Mouse (Mus musculus) 3T3-L1 (cell line): ENCODE measurements around the gene Timm17b.
"Not testable (repeated sequence)": the region's sequence is repeated elsewhere in the genome, so short reads cannot be mapped to it uniquely, and the experiment has no call there.

Experiments used
- DNase-seq: peaks from one replicate; pipeline ENCODE4 v3.0.0-alpha.2; 2015; ENCODE audit warnings: low read depth, low spot score

Gene Timm17b

DNA sequence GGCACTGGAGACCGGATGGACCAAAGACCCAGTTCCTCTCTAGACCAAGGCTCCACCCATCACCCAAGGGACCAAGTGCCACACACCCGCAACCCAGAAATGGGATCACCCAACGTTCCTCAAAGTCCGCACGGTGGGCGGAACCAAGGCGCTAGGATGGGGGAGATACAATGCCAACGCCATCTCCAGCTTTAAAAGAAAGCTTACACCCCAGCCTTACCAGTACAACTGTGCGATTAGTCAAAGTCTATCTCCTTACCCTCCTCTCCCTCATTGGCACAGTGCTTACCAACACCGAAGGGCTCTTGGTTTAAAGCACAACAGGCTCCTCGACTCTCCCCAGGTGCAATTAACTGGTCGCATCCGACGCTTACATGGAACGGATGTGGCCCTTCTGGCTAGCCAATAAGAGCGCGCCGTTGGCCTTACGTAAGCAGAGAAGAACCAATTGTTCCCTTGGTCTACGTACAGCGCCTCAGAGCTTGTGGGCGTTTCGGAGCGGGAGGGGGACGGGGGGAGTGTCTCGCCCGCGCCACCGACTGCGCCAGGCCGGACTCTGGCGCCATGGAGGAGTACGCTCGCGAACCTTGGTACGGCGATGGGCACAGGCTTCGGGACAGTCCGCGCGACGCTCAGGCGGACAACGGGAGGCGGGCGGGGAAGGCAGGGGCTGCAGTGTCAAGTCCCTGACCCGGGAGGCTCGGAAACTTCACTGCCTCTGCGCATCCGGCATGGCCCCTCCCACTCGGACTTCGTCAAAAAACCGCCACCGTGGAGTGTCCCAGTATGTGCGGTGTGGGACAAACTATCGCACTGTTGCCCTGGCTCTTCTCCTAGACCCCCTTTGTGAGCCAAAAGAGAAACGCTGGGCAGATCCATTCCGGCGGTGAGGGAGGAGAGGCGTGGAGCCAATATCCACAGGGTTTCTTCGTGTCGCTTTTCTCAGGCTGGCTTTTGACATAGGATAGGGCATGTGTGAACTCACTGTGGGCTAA, at the start of gene Timm17b, which contains the start of gene Pqbp1:
Gene Timm17b, plus strand, starts transcription at position 478 of the 995 bp plus-strand sequence.
Gene Pqbp1, minus strand, starts transcription at position 390 of the 995 bp plus-strand sequence.
- DNase-seq: peak; percentile 96

DNA sequence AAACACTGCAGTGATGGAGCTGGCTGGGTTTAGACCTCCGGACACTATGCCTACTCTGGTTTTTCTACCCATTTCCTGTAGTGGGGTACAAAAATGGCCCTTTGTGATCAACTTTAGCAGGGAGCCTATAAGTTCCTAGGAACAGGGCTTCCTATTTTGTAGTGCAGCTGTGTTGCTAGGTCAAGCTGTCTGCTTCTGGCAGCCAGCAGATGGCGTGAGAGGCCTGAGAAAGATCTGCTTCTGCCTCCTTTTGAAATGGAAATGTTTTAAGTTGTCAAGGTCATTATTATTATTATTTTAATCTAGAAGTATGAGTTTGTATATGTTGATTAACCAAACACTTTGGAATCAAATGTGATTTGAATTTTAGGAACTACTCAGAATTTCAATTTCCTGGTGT, 44.6 kb upstream of the Timm17b start:
- peak; percentile 56 for DNase-seq

DNA sequence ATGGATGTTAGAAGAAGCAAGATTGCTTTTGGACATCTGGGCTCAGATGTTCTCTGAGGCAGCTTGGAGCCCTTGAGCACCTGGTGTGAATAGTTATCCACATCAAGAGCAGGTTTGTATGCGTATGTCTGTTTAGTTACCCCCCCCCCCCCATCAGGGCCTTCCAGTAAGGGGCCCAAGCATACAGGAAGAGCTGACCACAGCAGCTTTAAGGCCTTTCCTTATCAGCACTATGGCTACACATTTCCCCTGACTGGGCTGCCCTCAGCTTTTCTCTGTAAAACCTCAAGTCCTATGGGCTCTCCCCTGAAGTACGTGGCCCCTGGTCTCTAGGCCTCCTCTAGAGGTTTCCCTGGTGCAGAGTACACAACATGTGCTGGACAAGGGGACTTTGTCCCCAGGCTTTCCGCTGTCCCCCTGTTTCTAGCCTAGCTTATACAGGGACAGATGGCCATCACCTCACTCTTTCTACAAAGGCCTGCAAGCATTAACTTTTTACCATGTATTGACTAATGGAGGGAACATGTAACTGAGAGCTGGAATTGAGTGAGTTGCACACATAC, 39.9 kb upstream of the Timm17b start:
- DNase-seq: no peak

DNA sequence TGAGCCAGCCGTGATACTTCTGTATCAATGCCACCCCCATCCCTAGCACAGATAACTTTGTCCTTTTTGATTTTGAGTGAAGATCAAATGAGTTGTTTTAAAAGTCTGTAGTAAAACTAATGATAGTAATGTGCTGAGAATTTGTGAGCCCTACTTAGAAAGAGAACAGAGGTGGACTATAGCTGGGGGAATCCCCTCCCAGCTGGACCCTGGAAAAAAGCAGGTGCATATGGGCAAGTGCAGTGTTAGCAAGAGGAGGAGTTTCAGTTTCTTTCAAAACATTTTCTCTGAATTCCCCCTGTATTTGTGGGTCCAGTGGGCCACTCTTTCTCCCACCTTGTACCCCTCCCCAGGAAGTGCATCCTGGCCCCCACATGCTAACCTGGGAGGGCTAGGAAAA, 36.0 kb upstream of the Timm17b start:
- no peak for DNase-seq

DNA sequence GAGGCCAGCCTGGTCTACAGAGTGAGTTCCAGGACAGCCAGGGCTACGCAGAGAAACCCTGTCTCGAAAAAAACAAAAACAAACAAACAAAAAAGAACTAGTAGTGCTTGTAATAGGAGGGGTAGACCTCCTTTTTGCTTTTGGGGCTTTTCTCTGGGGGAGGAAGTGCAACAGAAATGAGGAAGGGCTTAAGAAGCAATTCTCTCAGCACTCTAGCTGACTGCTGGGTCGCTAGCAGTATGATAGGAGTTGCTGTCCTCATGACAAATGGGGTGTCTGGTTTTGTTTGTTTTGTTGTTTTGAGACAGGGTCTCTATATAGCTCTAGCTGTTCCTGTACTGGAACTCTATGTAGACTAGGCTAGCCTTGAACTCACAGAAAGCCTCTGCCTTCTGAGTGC, 34.6 kb upstream of the Timm17b start:
- DNase-seq: no peak

DNA sequence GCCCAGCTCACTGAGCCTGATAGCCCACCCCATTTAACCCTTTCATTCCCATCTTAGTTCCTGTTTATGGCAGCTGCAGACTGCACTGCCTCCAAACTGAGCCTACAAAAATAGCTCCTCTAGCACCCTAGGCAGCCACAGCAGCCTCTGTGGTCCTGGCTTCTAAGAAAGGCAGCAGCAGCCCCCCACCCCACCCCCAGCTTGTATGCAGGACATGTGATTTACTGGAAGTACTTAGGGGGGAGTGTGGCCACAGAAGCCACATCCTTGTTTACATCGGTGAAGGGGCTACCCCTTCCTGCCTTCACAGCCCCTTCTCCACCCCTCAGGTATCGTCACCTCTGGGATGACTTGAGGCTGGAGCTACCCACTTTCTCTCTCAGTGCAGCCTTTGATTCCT, 33.8 kb upstream of the Timm17b start:
- DNase-seq: no peak

DNA sequence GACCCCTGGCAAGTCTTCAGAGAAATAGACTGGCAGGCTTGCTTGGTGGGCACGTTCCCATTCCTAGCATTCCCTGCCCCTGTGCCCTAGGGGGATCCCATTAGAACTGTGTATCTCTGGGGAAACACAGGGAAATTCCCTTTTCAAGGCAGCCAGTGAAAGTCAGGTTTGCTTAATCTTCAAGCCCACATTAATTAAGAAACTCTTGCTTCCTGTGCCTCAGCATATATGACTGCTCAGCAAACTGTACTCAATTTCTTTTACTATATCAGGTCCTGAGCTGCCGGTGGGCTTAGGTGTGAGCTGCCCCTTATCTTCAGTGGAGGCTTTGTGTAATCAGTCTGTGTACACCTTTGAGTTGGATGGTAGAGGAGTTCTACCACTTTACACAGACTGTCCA, 33.4 kb upstream of the Timm17b start:
- no peak for DNase-seq

DNA sequence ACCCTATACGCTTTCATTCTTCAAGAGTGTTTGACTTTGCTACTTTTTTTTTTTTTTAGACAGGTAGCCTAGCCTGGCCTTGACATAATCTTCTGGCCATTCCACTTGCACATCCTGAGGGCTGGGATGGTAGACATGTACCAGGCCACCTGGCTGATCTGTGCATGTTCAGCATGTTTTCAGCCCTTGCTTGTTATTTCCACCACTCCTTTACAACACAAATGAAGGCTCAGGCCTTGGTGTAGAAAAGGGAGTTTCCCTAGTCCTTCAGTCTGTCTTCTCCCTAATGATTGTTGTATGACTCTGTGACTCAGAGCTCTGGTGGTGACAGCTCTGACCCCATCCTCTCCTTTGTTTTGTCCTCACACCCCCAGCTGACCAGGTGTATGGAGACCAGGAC, 32.0 kb upstream of the Timm17b start:
- DNase-seq: no peak

DNA sequence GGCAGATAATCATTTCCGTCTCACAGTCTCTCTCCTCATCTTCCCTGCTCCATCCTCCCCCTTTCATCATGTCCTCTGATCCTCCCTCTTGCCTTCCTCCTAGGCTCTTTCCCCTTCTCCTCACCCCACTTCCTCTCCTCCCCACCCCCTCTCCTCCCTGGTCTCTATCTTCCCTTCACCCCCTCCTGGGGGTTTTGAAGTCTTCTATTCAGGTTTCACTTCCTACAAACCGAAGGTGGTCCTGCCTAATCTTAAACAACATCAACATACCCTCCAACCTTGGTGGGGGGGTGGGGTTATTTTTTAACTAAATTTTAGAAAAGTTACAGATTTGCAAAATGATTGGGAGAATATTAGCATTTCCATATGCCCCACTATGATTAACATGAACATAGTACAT, 30.7 kb upstream of the Timm17b start:
- no peak for DNase-seq

DNA sequence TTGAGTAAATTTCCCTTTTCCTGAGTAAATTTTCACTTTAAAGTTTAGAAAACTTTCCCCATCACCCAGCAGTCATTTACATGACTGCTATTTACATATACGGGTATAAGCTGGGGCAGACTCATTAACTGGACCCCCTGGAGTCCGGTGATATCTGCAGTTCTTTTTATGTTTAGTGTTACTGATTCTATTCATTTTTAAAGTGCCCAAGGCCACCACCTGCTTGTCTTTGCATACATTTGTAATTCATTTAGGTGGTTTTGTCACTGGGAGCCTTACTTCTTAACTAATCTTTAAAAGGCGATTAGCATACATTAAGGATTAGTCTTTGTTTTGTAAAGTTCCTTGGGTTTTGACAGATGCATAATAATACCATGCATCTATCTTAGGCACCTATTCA, 29.3 kb upstream of the Timm17b start:
- DNase-seq: no peak

DNA sequence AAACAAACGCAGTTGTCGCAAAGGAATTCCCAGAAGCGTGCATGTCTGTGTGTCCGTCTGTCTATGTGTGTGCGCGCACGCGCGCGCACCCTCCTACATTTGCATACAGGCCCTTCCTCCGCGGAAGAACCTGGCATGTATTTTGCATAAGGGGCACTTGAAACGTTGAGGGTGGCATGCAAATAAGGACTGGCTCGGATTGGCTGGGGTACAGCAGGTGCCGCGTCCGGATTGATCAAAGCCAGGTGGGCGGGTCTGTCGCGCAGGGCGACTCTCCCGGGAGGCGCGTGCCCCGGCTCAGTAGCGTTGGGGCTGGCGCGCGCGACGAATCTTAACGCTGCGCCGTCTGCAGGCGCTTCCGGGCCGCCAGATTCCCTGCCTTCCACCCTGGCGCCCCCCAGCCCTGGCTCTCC, 21.1 kb upstream of the Timm17b start, which contains the start of gene Pim2:
Gene Pim2, plus strand, starts transcription at position 256 of the 413 bp plus-strand sequence.
- DNase-seq: no peak

DNA sequence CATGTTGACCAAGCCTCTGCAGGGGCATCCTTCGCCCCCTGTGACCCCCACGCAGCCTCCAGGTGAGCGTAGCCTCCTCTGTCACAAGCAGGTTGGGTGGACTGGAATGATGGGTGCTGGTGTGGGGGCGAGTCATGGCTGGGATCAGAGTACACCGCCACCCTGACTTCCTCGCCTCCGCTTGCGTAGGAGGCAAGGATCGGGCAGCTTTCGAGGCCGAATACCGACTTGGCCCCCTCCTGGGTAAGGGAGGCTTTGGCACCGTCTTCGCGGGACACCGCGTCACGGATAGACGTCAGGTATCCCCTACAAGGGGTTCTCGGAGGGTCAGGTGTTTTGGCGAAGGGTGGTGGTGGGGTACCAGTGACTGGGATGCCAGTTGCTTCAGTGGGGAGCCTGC, 20.7 kb upstream of the Timm17b start:
- no peak for DNase-seq

DNA sequence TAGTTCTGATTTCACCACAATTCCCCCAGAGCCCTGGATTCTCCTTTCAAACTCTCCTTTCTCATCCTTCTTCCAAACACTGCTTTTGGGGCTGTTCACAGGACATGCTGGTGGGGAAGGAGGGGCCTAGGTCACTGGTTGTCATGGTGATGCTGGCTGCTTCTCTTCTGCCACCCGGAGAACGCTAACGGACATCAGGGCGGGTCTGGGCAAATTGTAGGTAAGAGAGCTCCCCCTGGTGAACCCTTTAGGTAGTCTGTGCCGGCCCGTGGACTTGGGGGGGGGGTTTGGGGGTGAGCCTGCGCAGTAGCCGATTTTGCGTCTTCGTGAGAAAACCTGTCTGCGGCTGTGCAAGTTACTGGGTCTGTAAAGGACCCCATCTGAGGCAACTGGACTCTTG, 19.3 kb upstream of the Timm17b start:
- DNase-seq: peak; percentile 27

DNA sequence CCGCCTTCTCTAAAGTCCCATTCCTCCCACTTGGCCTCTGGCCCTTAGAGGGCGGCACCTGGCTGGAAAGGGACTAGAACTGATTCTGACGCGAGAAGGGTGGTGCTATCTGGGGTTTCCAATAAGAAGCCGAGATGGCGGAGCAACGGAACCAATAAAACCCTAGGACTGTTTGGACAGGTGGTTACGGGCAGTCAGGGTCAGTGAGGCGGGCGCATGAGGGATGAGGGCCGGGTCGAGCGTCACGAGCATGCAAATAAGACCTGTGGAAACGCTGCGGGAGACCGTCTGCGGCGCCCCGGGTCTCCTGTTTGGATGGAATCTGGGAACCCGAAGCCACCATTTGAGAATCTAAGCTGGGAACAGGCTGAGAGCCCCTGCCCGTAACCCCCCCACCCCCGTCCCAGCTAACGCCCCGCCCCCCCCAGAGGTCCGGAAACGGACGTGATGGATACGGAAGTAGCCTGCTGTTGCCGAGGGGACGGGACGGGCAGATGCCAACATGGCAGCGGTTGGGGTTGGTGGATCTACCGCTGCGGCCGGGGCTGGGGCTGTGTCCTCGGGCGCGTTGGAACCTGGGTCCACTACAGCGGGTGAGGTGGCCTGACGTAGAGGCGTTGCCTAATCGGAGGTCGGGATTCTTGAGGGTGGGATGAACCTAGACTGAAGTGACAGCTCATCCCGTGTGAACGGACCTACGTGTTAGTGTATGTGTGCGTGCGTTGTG, 15.2 kb upstream of the Timm17b start, which contains the start of gene Slc35a2:
Gene Slc35a2, plus strand, starts transcription at position 188 of the 727 bp plus-strand sequence.
- peak; percentile 95 for DNase-seq

DNA sequence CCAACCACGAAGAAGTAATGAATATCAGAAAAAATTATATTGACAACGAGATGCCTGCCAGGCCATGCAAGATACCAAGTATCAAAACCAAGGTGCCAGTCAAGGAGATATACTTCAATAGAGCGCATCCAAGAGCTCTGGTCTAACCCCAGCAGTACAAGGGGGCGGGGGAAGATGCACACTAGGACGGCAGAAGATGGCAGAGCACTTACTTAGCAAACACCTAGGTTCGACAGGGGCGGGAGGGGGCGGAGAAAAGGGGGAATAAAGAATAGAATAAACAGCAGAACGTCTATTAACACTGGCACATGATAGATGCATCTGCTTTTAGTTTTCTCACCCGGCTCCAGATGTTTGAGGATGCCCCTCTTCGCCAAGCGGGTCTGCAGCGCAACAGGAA, 946 bp upstream of the Timm17b start:
- no peak for DNase-seq

DNA sequence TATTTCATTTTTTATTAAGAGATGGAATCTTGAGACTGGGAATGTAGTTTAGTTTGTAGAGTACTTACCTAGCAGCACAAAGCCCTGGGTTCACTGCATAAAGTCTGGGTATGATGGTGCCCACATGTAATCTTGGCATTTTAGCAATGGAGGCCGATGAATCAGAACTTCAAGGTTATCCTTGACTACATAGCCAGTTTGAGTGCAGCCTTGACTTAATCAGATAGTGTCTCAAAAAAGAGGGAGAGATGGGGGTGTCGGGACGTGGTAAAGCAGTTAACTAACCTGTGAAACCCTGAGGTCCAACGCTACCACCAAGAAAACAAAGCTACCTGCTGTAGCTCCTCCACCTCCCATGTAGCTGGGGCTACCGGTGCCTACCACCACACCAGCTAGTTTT, 5.3 kb downstream of the Timm17b start:
- no peak for DNase-seq

DNA sequence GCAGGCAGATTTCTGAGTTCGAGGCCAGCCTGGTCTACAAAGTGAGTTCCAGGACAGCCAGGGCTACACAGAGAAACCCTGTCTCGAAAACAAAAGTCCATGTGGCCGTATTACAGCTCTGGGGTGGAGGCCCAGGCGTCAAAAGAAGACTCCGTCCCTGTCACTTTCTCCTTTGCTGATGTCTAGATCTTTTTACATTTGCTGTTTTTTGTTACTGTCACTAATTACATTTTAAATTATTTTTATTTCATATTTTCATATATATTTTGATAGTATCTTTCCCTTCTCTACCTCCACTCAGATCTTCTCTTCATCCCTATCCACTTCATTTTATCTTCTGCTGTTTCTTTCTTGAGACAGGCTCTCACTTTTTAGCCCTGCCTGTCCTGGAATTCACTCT, 8.6 kb downstream of the Timm17b start, which contains the start of gene Gm10491:
Gene Gm10491, minus strand, starts transcription at position 101 of the 400 bp plus-strand sequence.
- DNase-seq: no peak

DNA sequence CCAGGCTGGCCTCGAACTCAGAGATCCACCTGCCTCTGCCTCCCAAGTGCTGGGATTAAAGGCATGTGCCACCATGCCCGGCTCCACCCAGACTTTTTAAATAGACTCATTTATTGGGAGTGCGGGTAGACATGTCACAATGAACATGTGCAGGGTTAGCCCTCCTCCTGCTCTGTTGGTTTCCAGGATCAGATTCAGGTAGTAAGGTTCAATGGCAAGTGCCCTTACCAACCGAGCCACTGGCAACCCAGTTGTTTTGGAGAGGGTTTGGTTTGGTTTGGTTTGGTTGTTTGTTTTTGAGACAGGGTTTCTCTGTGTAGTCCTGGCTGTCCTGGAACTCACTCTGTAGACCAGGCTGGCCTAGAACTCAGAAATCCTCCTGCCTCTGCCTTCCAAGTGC, 10.1 kb downstream of the Timm17b start, which contains the start of gene Gm10490:
Gene Gm10490, plus strand, starts transcription at position 301 of the 400 bp plus-strand sequence.
- not testable (repeated sequence) for DNase-seq

DNA sequence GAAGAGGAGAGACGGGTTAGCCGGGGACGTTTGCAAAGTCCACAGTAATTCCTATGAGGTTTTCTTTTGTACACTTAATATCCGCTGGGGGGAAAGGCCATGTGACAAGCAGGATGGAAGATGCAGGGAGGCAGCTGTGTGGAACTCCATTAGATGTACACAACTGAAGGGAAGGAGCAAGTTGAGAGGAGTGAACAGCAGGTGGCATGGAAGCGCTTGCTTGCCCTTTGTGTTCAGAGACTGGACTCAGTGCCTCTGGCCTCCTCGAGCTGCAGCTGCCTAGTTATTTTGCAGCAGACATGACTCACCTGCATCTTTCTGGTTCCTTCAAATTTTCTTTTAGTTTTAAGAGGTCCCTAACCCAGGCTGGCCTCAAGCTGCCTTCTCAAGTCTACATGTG, 11.3 kb downstream of the Timm17b start:
- peak; percentile 22 for DNase-seq

DNA sequence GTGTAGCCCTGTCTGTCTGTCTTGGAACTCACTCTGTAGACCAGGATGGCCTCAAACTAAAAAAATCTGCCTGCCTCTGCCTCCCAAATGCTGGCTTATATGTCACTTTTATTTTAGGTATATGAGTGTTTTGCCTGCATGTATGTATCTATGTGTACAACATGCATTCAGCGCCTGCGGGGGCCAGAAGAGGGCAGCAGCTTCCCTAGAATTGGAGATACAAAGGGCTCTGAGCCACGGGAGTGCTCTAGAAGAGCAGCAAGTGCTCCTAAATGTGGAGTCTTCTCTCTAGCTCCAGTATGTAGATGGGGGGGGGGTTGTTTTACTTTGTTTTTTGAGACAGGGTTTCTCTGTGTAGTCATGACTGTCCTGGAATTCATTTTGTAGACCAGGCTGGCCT, 16.5 kb downstream of the Timm17b start:
- DNase-seq: peak; percentile 24

DNA sequence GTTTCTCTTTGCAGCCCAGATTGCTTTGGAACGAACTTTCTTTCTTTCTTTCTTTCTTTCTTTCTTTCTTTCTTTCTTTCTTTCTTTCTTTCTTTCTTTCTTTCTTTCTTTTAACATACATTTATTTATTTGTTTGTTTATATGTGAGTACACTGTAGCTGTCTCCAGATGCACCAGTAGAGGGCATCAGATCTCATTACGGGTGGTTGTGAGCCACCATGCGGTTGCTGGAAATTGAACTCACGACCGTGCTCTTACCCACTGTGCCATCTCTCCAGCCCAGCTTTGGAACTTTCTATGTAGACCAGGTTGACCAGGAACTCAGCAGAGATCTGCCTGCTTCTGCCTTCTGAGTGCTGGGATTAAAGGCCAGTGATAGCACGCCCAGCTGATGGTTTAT, 18.8 kb downstream of the Timm17b start:
- not testable (repeated sequence) for DNase-seq
